Mouse (Mus musculus) T-cell, adult 2 months (primary cell): ENCODE data around the gene Khk.

Experiments
- DNase-seq: peaks from one replicate; pipeline ENCODE4 v3.0.0; 2022; ENCODE audit warnings: low spot score

The Khk gene

DNA sequence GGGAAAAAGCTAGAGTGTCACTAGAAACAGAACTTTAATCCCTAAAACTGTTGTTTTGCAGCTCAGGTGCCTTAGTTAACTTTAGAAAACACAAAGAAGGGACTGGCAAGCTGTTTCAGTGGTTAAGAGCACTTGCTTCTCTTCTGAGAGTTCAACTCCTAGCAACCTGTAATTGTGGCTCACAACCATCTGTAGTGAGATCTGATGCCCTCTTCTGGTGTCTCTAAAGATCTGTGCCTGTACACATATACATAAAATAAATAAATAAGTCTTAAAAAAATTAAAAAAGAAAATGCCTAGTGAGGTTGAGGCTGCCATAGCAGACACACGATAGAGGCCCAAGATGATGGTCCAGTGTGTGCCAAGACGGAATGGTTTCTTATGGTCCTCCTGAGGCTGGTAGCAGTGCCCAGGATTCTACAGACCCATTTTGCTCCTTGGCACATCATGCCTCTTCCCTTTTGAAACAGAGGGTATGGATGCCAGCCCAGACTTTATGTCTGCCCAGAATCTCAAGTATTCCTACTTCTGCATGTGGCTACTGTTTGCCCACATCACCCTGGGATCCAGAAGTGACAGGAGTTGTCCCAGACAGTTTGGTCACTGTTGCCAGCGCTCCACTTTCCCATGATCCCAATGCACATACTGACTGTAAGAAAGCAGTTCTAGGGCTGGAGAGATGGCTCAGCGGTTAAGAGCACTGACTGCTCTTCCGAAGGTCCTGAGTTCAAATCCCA is 13.7 kb downstream of the Khk start:
- DNase-seq = no peak

DNA sequence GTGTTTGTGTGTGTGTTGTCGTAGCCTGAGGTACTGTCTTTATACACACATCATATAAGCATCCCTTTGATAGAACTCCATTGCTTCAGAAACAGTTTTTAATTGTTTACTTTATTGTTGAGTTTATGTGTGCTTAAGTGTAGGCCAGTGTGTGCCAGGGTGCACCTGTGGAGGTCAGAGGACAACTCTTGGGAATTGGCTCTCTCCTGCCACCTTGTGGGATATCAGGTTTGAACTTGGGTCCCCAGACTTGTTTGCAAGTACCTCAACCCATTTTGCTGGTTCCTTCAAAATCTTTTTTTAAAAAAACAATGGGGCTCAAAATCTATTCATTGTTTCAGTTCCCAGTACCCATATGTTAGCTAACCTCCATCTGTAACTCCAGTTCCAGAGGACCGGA is 21.8 kb downstream of the Khk start:
- no peak for DNase-seq

DNA sequence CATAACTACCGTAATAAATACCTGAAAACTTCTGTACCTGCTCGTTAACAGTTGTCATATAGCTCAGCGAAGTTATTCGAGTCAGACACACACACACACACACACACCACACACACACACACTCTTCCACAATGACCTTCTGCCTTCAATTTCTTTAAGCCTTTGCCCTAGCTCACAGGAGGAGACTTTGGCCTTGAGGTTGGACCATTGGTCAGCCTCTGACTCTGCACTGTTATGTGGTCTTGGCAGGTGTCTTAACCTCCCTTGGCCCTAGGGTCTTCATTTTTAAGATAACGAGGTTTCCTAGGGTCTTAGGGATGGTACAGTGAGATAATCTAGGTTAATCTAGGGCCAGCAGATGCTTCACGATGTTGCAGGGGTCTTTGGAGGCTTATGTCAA is 23.1 kb downstream of the Khk start:
- DNase-seq = no peak

DNA sequence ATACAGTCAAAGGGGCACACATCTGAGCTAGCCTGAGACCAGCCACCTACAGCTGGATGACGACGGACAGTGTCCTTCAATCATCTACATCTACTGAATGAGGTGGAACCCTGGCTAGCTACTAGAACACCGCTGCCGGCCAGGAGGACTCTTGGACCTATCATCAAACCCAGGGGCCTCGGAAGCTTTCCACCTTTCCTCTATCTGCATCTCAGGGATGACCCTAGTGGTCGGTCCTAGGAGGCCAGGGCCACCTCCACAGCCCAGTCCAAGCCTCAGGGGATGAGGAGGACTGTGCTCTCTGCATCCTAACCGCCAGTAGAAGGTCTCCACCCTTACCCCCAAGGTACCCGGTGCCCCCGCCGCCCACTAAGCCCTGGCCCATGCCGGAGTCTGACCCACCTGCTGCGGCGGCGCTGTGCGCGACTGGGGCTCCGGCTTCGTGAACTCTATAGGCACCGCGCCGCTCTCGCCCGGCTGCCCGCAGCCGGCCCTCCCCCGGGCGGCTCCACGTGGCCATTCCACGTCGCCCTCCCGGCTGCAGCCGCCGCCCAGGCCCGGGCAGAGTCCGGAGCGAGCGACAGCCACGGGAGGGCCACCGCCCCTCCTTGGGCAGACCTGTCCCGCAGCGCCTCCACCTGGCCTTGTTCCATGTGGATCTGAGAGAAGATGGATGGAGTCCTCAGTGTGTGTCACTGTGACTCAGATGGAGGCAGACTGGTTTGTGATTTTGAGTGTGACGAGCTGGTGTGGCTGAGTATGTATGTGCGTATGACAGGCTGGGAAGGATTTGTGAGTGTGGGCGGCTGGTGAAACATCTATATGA is 23.9 kb downstream of the Khk start, which contains the start of gene Cgref1:
TSS of gene Cgref1 (minus strand) at position 636 of the 826 bp plus-strand sequence.
- DNase-seq = peak; percentile 16

DNA sequence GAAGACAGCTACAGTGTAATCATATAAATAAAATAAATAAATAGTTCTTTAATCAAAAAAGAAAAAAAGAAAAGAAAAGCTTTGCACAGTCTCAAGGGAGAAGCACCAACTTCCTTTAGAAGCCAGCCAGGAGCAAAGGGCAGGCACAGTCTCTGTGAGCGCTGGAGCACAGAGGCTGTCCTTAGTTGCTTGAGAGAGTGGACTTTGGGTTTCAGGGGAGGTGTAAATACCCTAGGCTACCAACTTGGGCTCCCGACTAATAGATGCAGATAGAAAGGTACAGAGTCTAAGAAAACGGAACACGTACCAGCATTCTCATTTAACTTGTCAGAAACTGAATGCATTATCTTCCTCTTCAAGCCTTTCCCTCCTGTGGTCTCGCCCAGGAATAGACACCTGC is 27.4 kb downstream of the Khk start:
- DNase-seq = no peak

DNA sequence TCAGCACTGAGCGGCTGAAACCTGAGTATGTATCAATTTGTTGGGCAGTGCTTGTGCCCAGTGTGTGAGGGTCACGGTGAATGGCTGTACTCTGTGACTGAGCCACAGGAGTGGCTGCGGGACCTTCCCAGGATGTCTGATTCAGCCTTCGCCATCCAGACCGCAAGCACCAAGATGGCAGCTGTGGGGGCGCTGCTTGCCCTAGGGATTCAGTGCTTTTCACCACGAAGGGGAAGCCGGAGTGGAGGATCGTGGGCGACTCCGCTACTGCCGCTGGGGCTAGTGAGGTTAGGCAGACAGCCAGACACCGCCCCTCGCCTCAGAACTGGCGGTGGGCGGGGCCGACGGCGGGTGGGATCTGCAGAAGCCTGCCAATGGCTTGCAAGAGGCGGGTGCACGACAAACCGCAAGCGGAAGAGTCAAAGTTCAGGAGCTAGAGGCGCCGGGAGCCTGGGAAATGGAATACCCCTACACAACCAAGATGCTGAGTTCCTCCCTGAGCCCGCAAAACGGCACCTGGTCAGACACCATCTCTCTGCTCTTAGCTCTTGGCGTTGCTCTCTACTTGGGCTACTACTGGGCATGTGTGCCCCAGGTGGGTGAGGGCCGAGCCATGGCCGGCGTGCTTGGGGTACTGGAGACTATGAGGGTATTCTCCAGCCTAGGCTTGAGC is 28.6 kb downstream of the Khk start:
- DNase-seq = peak; percentile 92

DNA sequence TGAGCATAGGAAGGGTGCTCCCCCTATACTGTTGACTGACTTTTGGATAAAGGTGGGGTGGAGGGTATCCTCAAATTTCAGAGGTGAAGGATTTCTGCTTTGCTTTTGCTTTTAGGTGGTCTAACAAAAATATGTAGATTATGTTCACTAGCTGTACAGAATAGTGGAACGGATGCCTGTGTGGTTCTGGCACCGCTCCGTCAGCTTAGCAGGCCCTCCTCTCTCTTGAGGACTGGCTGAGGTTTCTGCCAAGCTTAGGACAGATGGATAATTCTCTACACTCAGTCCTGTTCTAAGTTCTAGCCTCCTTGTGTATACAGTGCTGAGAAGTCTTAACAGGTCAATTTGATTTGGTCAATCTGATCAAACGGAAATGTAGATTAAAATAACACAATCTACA is 29.2 kb downstream of the Khk start:
- no peak for DNase-seq

DNA sequence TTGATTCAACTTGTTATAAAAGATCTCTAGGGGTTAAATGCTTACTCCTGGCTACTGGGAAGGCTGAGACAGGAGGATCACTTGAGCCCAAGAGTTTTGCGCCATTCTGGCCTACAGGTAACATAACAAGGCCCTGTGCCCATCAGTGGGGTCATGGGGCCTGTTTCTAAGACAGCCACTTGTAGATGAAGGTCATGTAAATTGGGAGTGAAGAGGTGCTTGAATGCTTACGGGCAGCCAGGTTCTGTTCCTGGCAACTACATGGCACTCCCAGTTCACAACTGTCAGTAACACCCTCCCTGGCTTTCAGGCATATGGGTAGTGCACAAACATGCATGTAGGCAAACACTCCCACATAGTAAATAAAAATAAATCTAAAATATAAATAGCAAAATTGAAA is 29.7 kb downstream of the Khk start:
- DNase-seq = no peak

DNA sequence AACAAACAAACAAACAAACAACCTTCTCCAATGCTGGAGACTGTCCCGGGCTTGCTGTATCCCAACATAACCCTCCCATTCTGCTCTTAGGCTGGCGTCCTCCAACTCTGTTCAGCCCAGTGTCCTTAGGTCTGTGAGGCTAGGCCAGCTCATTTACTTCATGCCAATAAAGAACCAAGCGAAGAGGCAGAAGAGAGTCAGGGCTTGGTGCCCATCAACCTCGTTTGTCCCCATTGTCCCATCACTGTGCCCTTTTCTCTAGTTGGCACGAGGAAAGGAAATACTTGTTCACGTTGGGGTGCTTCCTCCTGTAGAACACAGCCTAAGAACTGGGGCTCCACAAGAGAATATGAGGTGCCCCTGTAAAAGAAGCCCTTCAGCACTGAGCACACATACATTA is 30.5 kb downstream of the Khk start:
- DNase-seq = no peak

DNA sequence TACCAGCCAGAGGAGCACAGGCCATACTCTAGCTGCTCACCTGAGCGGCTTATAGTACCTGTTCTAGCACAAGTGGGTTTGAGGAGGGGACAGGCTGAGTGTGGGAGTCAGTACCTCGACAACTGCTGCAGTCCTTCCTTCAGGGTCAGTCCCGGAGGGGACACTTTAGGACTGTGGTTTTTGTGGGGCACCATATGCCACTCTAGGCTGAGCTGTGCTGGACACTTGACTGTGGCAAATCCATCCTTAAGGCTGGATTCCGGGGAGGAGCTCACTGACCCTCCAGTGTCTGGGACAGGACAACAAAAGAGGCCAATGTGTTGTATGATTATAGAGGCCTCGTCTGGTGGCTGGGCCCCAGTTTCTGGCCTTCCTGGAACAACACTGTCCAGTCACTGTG is 31.3 kb downstream of the Khk start:
- DNase-seq = no peak

DNA sequence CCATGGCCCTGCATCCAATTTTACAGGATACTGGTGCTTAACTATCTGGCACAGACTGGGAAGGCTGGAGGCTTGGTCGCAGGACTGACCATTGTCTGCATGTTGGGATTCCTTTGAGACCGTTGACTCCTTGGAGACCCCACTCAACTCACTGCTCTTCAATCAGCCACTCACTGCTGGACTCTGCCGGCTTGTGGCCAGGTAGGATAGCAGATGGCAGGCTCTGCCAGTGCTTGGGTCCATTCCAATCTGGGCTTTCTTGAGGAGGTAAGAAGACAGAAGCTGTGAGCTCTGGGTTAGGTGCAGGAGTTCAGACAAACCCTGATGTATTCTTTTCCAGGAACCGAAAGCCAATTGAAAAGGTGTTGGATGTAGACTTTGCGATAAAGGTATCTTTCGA is 32.8 kb downstream of the Khk start:
- no peak for DNase-seq

DNA sequence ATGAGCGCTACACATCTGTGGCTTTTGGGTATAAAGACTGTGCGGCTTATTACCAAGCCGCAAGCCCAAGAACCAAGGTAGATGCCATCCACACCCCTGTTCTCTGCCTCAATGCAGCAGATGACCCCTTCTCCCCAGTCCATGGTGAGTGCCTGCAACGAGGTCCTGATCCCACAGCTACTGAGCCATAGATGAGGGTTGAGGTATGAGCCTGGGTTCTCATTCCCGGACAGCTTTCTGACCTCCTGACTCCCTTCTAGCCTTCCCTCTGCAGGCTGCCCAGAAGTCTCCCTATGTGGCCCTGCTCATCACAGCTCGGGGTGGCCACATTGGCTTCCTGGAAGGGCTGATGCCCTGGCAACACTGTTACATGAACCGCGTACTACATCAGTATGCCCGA is 33.3 kb downstream of the Khk start:
- no peak for DNase-seq

DNA sequence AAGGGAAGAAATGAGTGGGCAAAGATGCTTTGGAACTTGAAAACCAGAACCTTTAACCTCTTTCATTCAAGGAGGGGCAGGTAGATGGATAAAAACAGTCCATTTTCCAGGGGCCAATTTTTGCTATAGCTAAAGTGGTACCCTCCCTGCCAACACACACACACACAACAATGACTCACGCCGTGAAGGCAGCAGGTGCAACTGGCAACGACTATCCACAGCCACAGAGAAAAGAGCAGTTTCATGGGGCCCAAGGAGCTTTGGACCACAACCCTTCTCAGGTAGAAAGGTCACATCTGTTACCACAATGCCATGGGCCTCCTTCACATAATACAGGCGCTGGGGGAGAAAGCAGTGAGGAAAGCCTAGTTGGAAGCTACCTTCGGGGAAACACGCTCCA is 34.5 kb downstream of the Khk start:
- no peak for DNase-seq

DNA sequence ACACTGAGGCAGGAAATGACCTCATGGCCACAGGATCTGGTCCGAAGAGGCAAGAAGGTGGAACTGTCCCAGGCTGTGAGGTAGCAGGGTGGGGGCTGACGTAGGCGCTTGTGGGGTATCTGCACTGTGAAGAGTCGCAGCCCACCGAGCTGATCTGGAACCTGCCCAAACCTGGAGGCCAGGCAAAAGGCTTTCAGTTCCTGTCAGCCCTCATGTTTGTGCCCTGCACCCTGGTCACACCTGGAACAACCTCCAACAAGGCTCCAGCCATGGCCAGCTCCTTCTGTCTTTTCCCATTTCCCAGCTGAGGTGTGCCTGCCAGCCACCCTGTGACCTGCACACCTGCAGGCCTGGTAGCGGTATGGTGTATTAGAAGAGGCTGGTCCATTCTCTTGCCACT is 36.7 kb downstream of the Khk start:
- DNase-seq = no peak

DNA sequence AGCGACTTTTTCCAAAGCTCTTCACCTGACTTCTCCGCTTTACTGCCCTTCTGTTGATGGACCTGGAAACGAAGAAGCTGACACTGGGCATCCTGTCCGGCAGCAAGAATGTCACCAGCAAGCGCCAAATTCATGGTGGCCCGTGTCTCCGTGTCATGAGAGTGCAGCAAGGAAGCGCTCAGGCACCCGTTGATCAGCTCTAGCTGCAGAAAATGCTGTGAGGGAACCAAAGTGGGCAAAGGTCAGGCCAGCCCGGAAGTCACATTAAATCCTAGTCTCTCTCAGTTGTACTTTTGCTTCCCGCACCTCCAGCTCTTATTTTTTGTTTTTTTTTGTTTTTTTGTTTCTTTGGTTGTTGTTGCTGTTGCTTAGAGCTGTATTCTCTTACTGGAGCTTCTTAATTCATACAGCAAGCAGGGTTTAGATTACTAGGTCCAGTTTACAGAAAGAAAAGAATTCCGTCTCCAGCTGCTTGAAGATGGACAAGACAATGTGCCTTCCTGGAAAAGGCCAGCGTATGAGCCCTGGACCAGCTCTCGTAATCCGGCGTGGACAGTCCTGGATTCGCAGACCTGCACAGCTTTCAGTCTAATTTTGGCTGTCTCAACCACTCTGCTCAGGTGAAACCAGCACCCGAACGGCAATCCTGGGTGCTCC is 38.1 kb downstream of the Khk start:
- DNase-seq = no peak

DNA sequence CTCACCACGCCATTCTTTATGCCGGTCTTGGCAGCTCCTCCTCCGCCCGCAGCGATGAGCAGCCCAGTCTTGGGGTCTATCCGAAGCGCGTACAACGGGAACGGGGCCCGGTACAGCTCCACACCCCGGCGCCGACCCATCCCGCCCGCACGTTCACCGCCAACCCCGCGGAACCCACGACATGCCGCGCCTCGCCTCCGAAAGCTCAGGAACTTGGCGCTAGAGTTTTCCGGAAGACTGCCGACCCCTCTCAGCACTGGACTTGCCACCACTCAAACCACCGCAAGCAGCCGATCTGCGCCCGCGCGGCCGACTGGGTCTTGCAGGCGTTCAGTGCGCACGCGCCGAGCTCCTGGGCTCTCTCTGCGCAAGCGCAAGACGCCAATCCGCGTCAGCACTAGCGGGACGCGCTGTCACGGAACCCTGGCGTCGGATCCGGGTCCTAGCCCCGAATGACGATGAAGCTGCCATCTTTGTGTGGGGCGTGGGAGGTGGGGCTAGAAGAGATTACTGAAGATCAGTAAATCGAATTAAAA is 38.8 kb downstream of the Khk start, which contains the start of gene Preb:
TSS of gene Preb (minus strand) at position 396 of the 536 bp plus-strand sequence.
- DNase-seq = peak; percentile 97

DNA sequence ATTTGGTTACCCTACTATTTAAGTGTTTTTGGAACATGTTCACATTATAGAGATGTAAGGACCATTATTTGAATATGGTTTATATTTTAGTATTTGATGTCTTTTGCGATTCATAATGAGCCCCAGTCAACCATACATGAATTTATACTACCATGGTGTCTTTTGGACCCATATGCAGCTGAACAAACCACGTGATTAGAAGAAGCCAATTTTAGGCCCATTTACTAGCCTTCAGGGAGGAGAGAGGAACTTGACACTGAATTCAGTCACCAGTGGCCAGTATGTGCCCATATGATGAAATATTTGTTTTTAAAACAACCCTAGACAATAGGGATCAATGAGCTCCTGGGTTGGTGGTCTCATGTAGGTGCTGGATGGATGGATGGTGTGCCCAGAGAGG is 39.6 kb downstream of the Khk start:
- no peak for DNase-seq

DNA sequence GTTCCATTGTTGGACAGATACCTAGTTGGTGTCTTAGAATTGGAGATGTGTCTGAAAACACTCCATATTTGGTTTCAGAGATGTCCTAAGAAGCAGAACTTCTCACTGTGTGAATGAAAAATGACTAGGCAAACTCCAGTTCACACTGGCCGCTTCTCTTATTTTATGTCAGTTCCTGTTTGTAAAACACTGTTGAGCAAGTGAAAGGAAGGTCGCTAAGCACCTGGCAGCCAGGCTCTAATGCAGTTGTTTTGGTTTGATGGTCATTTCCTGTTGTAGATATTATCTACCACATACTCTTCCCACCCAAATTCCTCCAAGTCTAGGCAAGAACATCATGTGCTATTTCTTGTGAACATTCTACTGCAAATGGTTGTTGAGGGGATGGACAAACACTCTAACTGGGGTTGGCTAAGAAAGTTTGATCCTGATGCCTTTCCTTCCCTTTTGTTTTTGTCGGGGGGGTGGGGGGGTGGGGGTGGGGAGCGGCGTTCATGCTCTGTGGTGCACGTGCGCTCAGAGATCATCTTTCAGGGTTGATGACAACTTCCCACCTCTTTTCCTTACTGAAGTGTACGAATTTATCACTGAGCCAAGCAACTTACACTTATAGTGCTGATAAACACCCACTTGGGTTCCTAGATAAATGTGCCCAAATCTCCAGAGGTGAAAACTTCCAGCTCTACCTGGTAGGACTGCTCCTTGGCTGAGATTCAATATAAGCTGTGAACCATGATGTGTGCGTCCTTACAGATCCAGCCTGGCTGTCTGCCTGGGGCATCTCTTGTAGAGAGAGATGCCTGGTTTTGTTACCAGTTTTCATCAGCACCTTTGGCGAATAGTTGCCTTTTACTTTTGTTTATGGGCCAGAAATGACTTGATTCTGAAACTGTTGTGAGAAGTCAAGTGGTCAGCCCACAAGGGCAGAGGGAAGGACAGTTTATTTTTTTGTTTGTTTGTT is 40.6 kb downstream of the Khk start:
- DNase-seq = peak; percentile 56

DNA sequence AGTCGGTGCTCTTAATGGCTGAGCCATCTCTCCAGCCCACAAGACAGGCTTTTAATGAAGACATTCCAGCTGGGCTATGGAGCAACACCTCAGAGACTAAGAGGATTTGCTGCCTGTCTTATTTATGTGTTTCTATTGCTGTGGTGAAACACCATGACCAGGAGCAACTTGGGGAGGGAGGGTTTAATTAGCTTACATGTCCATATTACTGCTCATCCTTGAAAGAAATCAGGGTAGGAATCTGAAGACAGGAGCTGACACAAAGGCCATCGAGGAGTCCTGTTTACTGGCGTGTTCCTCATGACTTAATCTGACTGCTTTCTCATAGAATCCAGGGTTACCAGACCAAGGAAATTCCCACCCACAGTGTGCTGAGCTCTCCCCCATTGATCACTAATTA is 42.7 kb downstream of the Khk start:
- DNase-seq = no peak

DNA sequence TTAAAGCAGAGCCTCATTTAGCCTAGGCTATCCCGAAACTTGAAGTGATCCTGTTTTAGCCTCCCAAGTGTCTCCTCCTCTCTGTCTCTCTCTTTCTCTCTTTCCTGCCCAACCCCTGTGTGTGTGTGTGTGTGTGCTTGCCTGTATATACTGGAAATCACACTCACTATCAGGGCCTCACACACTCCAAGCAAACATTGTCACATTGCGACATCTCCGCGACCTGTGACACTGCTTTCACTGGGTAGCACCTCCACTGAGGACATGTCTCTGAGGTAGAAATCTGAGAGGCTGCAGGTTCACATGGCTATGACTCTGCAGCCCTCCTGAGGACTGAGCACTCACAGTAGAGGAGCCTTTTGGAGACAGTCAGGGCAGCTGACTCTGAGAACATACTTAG is 45.0 kb downstream of the Khk start:
- DNase-seq = no peak

DNA sequence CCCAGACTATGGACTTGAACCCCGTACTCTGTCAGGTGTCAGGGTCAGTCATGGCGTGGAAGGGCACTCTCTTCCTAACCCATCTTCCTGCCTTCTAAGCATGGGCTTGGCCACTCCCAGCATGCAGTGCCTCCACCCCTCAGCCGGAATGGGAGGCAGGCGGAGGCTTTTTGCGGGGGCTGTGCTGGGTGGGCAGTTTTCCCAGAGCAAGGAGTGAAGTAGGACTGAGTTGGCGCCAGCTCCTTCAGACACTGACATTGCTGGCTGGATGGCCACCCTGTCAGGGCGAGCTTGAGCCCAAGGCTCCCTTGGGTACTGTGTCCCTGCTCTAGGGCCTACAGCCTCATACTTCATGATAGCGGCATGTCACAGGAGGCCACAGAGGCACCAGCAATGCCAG is 47.2 kb downstream of the Khk start, which contains the start of gene Tcf23:
TSS of gene Tcf23 (plus strand) at position 247 of the 400 bp plus-strand sequence.
- no peak for DNase-seq
